Mouse (Mus musculus) cortical plate, adult 2 months (tissue): ENCODE measurements at regions not wholly inside any gene's neighbourhood (a gene's known extent, or its start where the extent isn't known, plus 50 kb on each side); places are given as distances from the start of the nearest gene placed in this dataset.

Source experiments
- H3K27ac ChIP-seq: fragments of 200-500 bp; 2 replicates; pipeline ENCODE4 v1.5.1; 2012; ENCODE audit warnings: low read length, control low read depth, inconsistent platforms; ENCODE audit not compliant: insufficient read depth
- H3K4me1 ChIP-seq: fragments of 200-500 bp; 2 replicates; pipeline ENCODE4 v1.6.1; 2011; ENCODE audit warnings: low read length; ENCODE audit not compliant: control insufficient read depth, insufficient read depth
- H3K4me3 ChIP-seq: fragments of 200-500 bp; 2 replicates; pipeline ENCODE4 v1.5.1; 2011; ENCODE audit warnings: mild to moderate bottlenecking, low read length, control low read depth; ENCODE audit not compliant: insufficient read depth
- CTCF ChIP-seq: fragments of 200-500 bp; IDR thresholded peaks from 2 replicates; pipeline ENCODE4 v1.5.1; 2011; ENCODE audit warnings: mild to moderate bottlenecking, control low read depth, low read length; ENCODE audit not compliant: insufficient read depth; ENCODE audit errors: extremely low read depth
- POLR2A ChIP-seq: fragments of 200-500 bp; IDR thresholded peaks from 2 replicates; pipeline ENCODE4 v1.6.1; 2011; ENCODE audit warnings: mild to moderate bottlenecking, low read length, control low read depth; ENCODE audit not compliant: insufficient read depth; ENCODE audit errors: extremely low read depth

- TF ChIP-seq CTCF (no peak), POLR2A (no peak)
- no peaks in the 10 kb centered on the region for H3K4me1 ChIP-seq
- no peak overlapping the region for H3K27ac ChIP-seq
- no peak overlapping the region for H3K4me3 ChIP-seq
These were observed 73.4 kb upstream of the Tmem18 start for GRCm38 (mm10) chr12:30510861-30511260.

DNA sequence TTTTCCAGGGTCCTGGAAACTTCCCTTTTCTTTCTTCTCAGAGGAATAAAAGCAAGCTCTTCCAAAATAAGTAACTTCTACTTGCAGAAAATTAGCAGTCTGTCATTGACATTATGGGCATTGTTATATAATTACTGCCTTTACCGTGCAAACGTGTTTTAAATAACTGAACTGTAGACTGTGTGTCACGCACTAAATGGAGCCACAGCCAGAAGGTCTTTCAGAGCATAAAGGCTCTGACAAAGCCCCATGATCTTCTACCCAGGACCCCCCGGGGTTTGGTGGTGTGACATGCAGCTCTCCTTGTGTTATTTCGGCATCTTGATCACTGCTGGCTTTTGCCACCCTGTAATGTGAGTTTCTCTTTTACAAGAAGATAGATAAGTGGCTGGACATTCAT is 100.9 kb upstream of the Tmem18 start:
- TF ChIP-seq POLR2A = no peak
- TF ChIP-seq CTCF = no peak
- no peak overlapping the region for H3K27ac ChIP-seq
- no peak overlapping the region for H3K4me3 ChIP-seq
- H3K4me1 ChIP-seq = no peaks in the 10 kb centered on the region

GRCm38 (mm10) chr12:30473473-30473815 is 100.3 kb upstream of the Sntg2 start:
- no peak overlapping the region for H3K4me3 ChIP-seq
- TF ChIP-seq POLR2A = no peak
- no peak for TF ChIP-seq CTCF
- H3K27ac ChIP-seq = no peak overlapping the region
- no peaks in the 10 kb centered on the region for H3K4me1 ChIP-seq

GRCm38 (mm10) chr12:30472743-30473472 is 99.7 kb upstream of the Sntg2 start:
- Histone ChIP-seq H3K27ac (no peak overlapping the region), H3K4me3 (no peak overlapping the region), H3K4me1 (no peaks in the 10 kb centered on the region)
- TF ChIP-seq POLR2A = no peak
- no peak for TF ChIP-seq CTCF

GRCm38 (mm10) chr12:30467186-30467585 is 94.0 kb upstream of the Sntg2 start:
- no peaks in the 10 kb centered on the region for H3K4me1 ChIP-seq
- no peak for TF ChIP-seq POLR2A
- no peak for TF ChIP-seq CTCF
- H3K27ac ChIP-seq = no peak overlapping the region
- no peak overlapping the region for H3K4me3 ChIP-seq

GRCm38 (mm10) chr12:30450614-30451013 is 77.4 kb upstream of the Sntg2 start:
- no peak overlapping the region for H3K27ac ChIP-seq
- no peak overlapping the region for H3K4me3 ChIP-seq
- TF ChIP-seq POLR2A = no peak
- 0 out of 2 replicates have a peak, but pooled peaks have one; percentile 6 for TF ChIP-seq CTCF
- no peaks in the 10 kb centered on the region for H3K4me1 ChIP-seq

DNA sequence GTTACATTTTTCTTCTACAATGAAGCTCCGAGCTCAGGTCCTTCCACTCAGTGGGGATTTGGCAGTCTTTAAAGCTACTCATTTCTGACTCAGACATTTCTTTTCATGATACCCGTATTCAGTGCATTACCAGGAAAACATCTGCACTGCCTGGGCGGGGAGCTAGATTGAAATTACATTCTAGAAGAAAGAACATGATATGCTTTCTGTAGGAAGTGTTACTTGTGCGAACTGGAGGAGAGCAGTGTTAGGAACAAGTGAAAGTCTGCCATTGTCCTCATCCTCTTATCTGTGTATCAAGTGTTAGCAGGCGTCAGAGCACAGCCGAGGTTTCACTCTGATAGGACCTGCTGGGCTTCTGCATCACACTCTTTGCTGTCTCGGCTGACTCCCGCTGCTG is 61.7 kb upstream of the Sntg2 start:
- peaks cover 2% of the 10 kb centered on the region; the same call in 1 of the 2 replicates for H3K4me1 ChIP-seq
- TF ChIP-seq CTCF = no peak
- TF ChIP-seq POLR2A = no peak
- no peak overlapping the region for H3K4me3 ChIP-seq
- no peak overlapping the region for H3K27ac ChIP-seq

DNA sequence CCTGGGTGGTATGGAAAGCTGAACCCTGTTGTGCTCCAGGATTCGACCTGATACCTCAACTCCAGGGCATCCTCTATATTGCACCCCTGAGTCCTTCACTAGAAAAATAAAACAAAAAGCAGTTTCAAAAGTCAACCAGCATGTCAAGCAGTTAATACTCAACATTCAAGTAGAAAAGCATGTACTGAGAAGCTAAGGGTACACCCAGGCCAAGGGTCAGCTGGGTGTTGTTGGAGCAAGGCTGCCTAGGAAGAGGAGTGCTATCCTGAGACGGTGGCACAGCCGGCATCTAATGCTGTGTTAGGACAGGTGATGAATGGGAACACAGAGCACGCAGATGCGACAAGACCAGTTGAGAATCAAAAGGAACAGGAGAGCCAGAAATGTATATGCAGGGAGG is 59.7 kb upstream of the Sntg2 start:
- Histone ChIP-seq H3K4me1 (peaks cover 2% of the 10 kb centered on the region; the same call in 1 of the 2 replicates), H3K4me3 (no peak overlapping the region), H3K27ac (no peak overlapping the region)
- TF ChIP-seq POLR2A = no peak
- no peak for TF ChIP-seq CTCF

GRCm38 (mm10) chr12:30430641-30431040 is 57.5 kb upstream of the Sntg2 start:
- no peak overlapping the region for H3K27ac ChIP-seq
- H3K4me3 ChIP-seq = no peak overlapping the region
- peaks cover 2% of the 10 kb centered on the region; the same call in 1 of the 2 replicates for H3K4me1 ChIP-seq
- TF ChIP-seq CTCF (no peak), POLR2A (no peak)

DNA sequence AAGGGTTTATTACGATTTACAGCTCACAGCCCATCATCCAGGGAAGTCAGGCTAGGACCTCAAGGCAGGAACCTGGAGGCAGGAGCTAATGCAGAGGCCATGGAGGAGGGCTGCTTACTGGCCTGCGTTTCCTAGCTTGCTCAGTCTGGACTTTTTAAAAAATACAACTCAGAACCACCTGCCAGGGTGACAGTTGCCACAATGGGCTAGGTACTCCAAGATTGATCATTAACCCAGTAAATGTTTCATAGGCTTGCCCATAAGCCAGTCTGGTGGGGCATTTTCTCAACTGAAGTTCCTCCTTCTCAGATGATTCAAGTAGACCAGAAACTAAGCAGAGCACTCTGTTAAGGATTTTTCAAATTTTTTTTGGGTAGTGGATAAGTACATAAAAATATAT is 52.1 kb upstream of the Sntg2 start:
- Histone ChIP-seq H3K4me1 (no peaks in the 10 kb centered on the region), H3K4me3 (no peak overlapping the region), H3K27ac (no peak overlapping the region)
- TF ChIP-seq POLR2A (no peak), CTCF (no peak)
